Mouse (Mus musculus) kidney, postnatal 25 days (tissue): ENCODE measurements around the gene Mrpl50.
"Not testable (repeated sequence)": the region's sequence is repeated elsewhere in the genome, so short reads cannot be mapped to it uniquely, and the experiment has no call there.

Experiments used
- DNase-seq, 2 experiments: peaks; one replicate each; pipeline ENCODE4 v3.0.0; 2021; ENCODE audit warnings: mixed read lengths in 2 of 2

The Mrpl50 gene

DNA sequence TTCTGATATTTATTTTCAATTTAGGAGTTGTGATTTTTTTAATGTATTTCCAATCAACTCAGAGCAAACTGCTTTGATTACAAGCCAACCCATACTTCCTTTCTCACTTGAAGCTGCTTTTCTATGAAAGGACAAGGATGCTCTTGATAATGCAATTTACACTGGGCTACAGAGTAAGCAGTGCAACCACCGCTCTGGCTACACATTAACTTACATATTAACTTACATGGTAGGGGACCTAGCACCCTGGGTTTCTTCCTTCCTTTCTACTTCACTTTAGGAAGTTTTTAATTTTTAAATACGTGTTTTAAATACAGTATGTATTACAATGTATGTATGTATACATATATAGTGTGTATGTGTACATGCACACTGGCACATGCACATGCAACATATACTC lies 11.7 kb downstream of the Mrpl50 start:
- DNase-seq = no peak

DNA sequence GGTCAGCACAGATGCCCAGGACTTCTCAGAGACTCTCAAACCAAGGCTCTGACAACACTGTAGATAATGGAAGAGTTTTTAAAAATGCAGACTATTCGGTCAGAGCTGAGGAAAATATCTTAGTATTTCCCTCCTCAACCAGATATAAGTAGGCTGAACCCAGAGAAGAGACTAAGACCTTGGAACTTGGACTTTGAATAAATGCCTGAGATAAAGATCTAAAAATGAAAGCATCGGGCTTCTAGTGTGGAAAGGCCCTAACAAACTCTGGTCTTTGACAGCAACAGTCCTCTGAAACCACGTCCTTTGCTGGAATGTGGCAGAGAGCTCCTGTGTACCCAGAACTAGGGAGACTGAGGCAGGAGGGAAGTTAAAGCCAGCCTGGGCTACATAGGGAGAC lies 14.5 kb downstream of the Mrpl50 start, which contains the start of gene Baat:
Gene Baat (minus strand): TSS at position 172 of the 400 bp plus-strand sequence.
- DNase-seq = no peak

DNA sequence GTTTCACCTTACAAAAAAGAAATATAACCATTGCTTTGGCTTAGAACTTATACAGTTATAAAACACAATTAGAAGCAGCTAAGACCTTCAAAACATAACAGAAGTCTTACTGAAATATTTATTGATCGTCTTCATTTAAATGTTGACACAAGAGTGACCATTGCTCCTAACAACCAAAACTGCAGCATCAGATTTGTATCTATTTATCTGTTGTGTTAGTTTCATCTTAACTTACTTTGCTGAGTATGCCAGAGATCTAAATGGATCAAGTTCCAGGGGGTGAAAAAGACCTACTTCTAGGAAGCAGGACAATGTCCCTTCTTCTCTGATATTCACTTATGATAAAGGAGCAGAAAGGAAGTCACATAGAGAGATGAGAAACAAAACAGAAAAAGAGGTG lies 17.3 kb downstream of the Mrpl50 start:
- no peak for DNase-seq

DNA sequence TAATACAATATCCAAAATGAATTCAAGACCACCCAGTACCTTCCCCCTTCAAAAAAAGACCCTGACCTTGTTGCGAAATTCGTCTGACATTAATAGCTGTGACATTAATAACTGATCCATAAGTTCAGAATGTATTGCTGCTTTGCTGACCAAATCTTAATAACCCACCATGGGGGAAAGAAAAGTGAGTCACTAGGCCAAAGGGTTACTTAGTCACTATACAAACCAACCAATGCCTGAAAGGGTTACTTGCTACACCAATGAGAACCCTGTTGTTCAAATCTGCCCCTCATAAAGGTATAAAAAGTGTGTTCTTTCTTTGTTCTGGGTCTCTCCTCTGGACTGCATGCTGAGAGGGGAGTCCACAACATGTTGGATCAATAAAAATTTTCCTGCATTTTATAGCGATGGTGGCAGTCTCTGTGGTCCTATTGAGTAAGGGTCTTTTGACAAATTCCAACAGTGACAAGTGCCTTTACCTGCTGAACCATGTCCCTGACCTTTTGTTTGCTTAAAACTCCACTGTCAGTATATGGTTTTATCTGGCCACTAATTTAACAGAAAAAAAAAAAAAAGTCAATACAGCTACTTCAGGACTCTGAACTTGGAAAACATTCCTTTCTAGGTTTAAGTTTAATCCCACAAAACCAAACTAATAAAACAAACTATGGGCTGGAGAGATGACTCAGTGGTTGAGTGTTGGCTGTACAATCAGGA lies 34.8 kb downstream of the Mrpl50 start:
- DNase-seq = not testable (repeated sequence)

DNA sequence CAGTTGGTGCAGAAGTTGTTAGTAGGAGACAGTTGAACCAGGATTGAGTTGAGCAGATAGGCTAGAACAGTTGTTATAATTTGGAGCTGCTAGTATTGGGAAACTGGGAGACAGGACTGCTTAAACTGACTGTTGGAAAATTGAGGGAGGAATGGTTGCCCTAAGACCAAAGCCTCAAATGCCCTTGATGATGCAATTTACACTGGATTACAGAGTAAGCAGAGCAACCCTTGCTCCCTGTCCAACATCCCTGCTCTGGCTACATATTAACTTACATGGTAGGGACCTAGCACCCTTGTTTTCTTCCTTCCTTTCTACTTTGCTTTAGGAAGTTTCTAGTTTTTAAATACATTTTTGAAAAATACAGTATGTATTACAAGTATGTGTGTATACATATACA lies 35.5 kb downstream of the Mrpl50 start:
- DNase-seq = peak; percentile 63 to 76

DNA sequence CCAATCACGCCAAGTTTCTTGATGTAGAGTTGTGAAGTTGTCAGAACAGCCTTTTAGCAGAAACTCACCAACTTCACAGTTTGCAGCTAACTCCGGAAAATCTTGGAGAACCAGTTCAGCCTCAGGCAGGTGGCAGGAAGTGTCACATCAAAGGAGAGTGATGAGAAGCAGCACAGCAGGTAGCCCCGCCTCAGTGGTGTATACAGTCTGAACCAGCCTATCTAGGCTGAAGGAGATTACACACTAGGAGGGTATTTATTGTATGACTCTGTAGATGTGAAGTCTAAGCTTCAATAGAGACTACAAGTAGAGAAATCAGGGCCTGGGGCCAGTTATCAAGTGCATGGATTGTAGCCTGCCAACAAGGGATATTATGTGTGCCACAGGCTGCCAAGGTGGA lies 40.0 kb downstream of the Mrpl50 start:
- no peak for DNase-seq

DNA sequence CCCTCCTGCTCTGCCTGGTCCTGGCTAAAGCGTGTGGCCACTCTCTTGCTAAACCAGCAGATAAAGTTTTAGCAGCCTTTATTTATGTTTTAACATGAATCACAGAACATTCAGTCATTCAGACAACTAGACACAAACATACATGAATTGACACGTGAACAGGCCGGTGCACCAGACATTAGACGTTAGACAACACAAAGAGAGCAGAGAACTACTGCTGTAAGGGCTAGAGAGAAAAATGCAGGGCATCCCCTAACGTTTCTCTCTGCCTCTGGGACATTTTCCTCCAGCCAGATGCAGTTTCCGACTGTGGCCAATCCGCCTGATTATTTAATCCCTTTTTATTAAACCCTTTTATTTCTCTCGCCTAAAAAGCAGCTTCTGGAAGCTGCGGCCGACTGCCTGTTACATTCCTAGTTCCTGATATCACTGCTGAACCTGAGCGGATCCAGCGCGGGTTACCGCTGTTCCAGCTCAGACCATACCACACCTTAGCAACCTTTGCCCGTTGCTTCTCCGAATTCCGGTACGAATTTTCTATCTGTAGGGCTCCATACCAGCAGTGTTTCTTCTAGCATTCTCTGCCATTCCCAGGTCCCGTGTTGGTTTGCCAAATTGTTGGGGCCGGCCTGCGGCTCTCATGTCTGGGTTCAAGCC lies 40.7 kb downstream of the Mrpl50 start:
- peak; percentile 32 to 56 for DNase-seq

DNA sequence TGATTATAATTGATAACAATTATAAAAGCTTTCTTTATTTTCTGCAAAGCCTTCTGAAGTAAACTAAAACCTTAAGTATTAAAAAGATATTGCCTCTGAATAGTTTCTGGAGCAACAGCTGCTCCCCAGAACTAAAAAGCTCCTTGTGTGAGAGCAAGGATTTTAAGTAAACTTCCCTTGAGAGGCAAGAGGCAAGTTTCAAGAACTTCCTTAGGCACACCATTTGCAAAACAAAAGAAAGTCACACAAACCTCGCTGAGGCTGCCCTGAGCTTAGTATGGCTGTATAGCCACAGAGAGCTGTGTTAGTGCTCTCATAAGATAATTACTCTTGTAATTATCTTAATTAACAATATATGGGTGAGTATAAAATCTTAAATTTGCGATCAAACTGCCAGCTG lies 41.9 kb downstream of the Mrpl50 start:
- DNase-seq = not testable (repeated sequence)

DNA sequence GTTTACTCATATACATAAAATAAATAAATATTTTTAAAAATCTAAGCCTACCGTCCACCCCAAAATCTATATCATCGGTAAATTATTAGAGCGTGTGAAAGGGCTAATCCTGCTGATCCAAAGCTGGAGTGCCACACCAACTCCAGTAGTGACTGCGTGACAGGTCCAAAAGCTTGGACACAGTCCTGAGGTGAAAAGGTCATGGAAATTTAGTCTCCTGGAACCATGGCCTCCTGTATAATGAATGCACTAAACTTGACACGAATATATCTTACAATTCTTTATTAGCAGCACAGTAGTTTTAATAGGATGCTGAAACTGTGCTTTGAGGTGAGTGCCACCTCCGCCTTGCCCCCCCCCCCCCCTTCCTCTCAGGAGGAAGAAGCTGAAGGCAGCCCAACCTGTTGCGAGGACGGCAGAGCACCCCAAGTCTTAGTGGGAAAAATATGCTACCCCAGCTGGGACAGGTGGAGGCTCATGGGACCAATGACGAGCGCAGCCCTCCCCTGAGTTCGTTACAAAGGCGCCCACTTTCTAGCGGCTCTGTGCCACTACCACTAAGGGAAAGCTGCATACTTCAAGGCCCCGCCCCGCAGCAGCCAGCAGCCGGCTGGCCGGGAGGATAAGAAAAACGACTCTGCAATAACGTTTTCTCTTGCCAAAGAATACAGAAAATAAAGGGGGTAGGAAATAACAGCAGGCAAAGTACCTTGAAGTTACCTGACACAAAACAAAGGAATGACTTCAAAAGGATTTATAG lies 42.6 kb downstream of the Mrpl50 start:
- DNase-seq = peak; percentile 60 to 74

DNA sequence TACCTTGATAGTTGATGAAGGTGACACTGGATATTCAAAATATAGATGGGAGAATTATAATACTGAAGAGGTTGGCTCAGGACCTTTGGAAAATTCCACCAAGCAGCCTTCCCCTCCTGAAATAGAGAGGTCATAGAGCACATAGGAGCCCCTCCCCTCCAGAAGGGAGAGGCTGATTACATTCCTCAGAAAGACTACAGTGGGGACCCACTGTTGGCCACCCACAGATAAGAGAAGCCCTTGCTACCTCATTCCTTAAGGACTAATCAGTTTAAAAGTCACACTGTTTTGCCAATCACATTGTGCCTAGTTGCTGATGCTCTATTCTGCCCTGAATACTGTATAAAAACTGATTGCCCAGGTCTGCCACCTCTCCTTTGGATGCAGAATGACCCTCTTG lies 46.3 kb downstream of the Mrpl50 start:
- DNase-seq = no peak

DNA sequence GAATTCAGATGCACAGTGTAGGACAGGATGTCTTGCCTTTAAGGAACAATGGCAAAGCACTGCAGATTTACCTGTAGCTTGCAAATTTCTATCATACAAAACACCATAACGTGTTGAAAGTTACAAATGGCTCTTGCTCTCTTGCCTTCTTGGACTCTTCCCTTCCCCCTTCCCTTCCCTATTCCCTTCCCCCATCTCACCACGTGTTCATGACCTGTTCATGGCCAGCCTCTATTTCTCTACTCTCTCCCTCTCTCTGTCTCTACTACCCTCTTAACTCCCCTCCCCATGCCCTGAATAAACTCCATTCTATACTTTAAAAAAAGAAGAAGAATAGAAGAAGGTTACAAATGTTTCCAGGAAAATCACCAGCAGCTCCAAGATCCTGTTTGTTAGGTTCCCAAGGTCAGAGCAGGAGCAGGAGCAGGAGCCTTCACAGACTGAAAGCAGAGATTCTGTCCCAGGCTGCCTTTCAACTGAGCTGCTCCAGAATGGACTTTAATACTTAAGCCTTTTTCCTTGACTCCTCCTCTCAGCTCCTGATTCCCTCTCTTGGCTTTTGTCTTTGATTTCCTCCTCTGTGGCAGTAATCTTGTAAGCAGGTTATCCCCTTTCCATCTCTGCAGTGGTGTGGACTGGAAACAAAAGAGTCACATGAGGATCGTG lies 47.3 kb downstream of the Mrpl50 start, which contains the start of gene Acnat1:
Gene Acnat1 (minus strand): TSS at position 478 of the 666 bp plus-strand sequence.
- peak; percentile 56 to 62 for DNase-seq

DNA sequence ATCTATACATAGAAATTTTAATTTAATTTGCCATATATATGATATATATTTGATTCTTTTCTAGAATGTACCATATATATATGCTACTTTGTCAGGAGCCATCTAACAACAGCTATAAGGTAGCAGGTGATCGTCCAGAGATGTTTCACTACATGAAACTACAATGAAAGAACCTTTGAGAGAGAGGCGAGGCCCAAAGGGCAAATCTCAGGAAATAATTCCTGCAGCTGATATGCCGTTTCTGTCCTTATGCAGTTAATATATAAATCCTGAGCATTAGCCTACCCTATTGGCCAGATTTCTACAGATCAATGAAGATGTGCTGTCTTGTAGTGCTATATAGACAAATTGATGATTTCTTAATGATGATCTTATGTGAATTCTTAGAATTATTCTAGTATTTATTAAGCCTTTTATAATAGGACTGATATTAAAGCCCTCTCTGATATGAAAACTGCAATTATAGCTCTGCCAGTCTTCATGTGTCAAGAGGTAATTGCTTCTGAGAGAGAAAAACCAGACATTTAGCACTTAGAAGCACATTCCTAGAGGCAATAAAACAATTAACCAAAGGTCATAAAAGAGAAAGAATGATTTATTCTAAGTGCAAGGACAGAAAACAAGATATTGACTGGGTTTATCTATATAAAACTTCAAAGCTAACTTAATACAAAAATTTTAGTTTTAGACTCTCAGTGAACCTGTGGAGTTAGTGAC lies 51.3 kb downstream of the Mrpl50 start:
- DNase-seq = no peak

DNA sequence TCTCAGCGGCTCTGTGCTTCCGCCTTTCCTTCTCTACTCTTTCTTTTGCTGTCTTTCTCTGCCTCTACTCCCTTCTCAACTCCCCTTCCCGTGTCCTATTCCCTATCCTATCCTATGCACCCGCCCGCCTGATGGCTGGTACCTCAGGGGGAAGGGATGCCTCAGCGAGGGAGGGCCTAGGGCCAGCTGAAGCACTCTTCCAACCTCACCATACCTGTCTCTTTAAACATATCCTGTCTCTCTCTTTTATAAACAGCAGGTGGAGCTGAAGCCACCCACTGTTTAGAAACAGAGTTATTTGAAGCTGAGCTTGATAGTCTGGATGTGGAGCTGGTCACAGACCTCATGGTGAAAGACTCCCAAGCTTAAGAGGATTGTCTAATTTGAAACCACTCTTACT lies 53.5 kb downstream of the Mrpl50 start:
- DNase-seq = no peak
